Mouse (Mus musculus) gastrocnemius, postnatal 4 days (tissue): ENCODE measurements at regions not wholly inside any gene's neighbourhood (a gene's known extent, or its start where the extent isn't known, plus 50 kb on each side); places are given as distances from the start of the nearest gene placed in this dataset.
A peak's percentile ranks its signal among the peaks of the same experiment; 100 is the strongest.

Source experiments
- DNase-seq, 2 experiments: peaks; one replicate each; pipeline ENCODE4 v3.0.0; 2021 to 2022; ENCODE audit warnings: low spot score in 2 of 2, mixed read lengths in 2 of 2

GRCm38 (mm10) chr1:121136284-121136683 is 196.1 kb downstream of the Insig2 start:
- no peak for DNase-seq

- DNase-seq = no peak
These were observed 195.5 kb downstream of the Insig2 start for GRCm38 (mm10) chr1:121136846-121137245.

GRCm38 (mm10) chr1:121144981-121145380 is 187.4 kb downstream of the Insig2 start:
- DNase-seq = no peak

- no peak for DNase-seq
These were observed 178.9 kb downstream of the Insig2 start for GRCm38 (mm10) chr1:121153476-121153875.

- DNase-seq = no peak
These were observed 177.8 kb downstream of the Insig2 start for GRCm38 (mm10) chr1:121154616-121155015.

GRCm38 (mm10) chr1:121168651-121169050 is 163.7 kb downstream of the Insig2 start:
- DNase-seq = no peak

- no peak for DNase-seq
These were observed 155.8 kb downstream of the Insig2 start for GRCm38 (mm10) chr1:121176541-121176940.

GRCm38 (mm10) chr1:121177136-121177907 is 155.1 kb downstream of the Insig2 start:
- DNase-seq = no peak

- peak; percentile 25 to 39 for DNase-seq
These were observed 154.5 kb downstream of the Insig2 start for GRCm38 (mm10) chr1:121177908-121178311.

- no peak for DNase-seq
These were observed 153.7 kb downstream of the Insig2 start for GRCm38 (mm10) chr1:121178611-121179245.

GRCm38 (mm10) chr1:121180273-121181030 is 151.9 kb downstream of the Insig2 start:
- DNase-seq = peak; percentile 52 to 82

- no peak for DNase-seq
These were observed 143.5 kb downstream of the Insig2 start for GRCm38 (mm10) chr1:121188895-121189294.

GRCm38 (mm10) chr1:121194800-121195199 is 137.6 kb downstream of the Insig2 start:
- DNase-seq = no peak

GRCm38 (mm10) chr1:121215843-121216242 is 116.5 kb downstream of the Insig2 start:
- DNase-seq = no peak

GRCm38 (mm10) chr1:121224250-121224649 is 108.1 kb downstream of the Insig2 start:
- DNase-seq = no peak

GRCm38 (mm10) chr1:121226466-121227232 is 105.7 kb downstream of the Insig2 start:
- DNase-seq = no peak

- no peak for DNase-seq
These were observed 105.2 kb downstream of the Insig2 start for GRCm38 (mm10) chr1:121227233-121227594.

- DNase-seq = no peak
These were observed 88.8 kb downstream of the Insig2 start for GRCm38 (mm10) chr1:121243576-121243975.

GRCm38 (mm10) chr1:121247556-121247955 is 84.8 kb downstream of the Insig2 start:
- no peak for DNase-seq

- no peak for DNase-seq
These were observed 83.3 kb downstream of the Insig2 start for GRCm38 (mm10) chr1:121249081-121249480.

GRCm38 (mm10) chr1:121250686-121251085 is 81.7 kb downstream of the Insig2 start:
- no peak for DNase-seq
